Mouse (Mus musculus): Measurements from ENCODE around the gene Ubash3a.
"Not testable (repeated sequence)": the region's sequence is repeated elsewhere in the genome, so short reads cannot be mapped to it uniquely, and the experiment has no call there.

Ubash3a gene

GRCm38 (mm10) chr17:31260430-31260829 lies 52.8 kb downstream of the Ubash3a start:
- no peak for DNase-seq (ENCODE audit: low read depth, low spot score)

GRCm38 (mm10) chr17:31261352-31261751 lies 53.7 kb downstream of the Ubash3a start:
- DNase-seq (ENCODE audit: low read depth, low spot score), result no peak

- DNase-seq (ENCODE audit: low read depth, low spot score), result no peak
These were observed 55.0 kb downstream of the Ubash3a start for GRCm38 (mm10) chr17:31262715-31263114.

GRCm38 (mm10) chr17:31263770-31264169 lies 56.1 kb downstream of the Ubash3a start:
- DNase-seq (ENCODE audit: low read depth, low spot score), result no peak

- DNase-seq (ENCODE audit: low read depth, low spot score), result no peak
These were observed 56.7 kb downstream of the Ubash3a start for GRCm38 (mm10) chr17:31264372-31264771.

- DNase-seq (ENCODE audit: low read depth, low spot score), result no peak
These were observed 57.5 kb downstream of the Ubash3a start for GRCm38 (mm10) chr17:31265171-31265572.

- DNase-seq (ENCODE audit: low read depth, low spot score), result no peak
These were observed 58.2 kb downstream of the Ubash3a start for GRCm38 (mm10) chr17:31265831-31266230.

GRCm38 (mm10) chr17:31266321-31266950 lies 58.8 kb downstream of the Ubash3a start:
- no peak for DNase-seq (ENCODE audit: low read depth, low spot score)

- no peak for DNase-seq (ENCODE audit: low read depth, low spot score)
These were observed 59.5 kb downstream of the Ubash3a start for GRCm38 (mm10) chr17:31267138-31267537.

GRCm38 (mm10) chr17:31267603-31268002 lies 59.9 kb downstream of the Ubash3a start:
- no peak for DNase-seq (ENCODE audit: low read depth, low spot score)

GRCm38 (mm10) chr17:31268016-31268415 lies 60.3 kb downstream of the Ubash3a start:
- no peak for DNase-seq (ENCODE audit: low read depth, low spot score)

GRCm38 (mm10) chr17:31269761-31270160 lies 62.1 kb downstream of the Ubash3a start:
- no peak for DNase-seq (ENCODE audit: low read depth, low spot score)

GRCm38 (mm10) chr17:31270246-31270645 lies 62.6 kb downstream of the Ubash3a start:
- DNase-seq (ENCODE audit: low read depth, low spot score), result no peak

- DNase-seq (ENCODE audit: low read depth, low spot score), result not testable (repeated sequence)
These were observed 63.1 kb downstream of the Ubash3a start for GRCm38 (mm10) chr17:31270736-31271135.

GRCm38 (mm10) chr17:31271136-31271851 lies 63.6 kb downstream of the Ubash3a start:
- no peak for DNase-seq (ENCODE audit: low read depth, low spot score)

- DNase-seq (ENCODE audit: low read depth, low spot score), result no peak
These were observed 64.9 kb downstream of the Ubash3a start for GRCm38 (mm10) chr17:31272416-31273165.

- no peak for DNase-seq (ENCODE audit: low read depth, low spot score)
These were observed 66.0 kb downstream of the Ubash3a start for GRCm38 (mm10) chr17:31273631-31274030.

- no peak for DNase-seq (ENCODE audit: low read depth, low spot score)
These were observed 67.5 kb downstream of the Ubash3a start for GRCm38 (mm10) chr17:31275181-31275580.

GRCm38 (mm10) chr17:31276207-31276921 lies 68.7 kb downstream of the Ubash3a start:
- no peak for DNase-seq (ENCODE audit: low read depth, low spot score)

- no peak for DNase-seq (ENCODE audit: low read depth, low spot score)
These were observed 69.5 kb downstream of the Ubash3a start, which contains the start of gene Rsph1 for GRCm38 (mm10) chr17:31276922-31277918. Gene Rsph1 (minus strand): TSS chr17:31277383.

GRCm38 (mm10) chr17:31277931-31278330 lies 70.3 kb downstream of the Ubash3a start:
- no peak for DNase-seq (ENCODE audit: low read depth, low spot score)

Data from 3T3-L1 (cell line).